Mouse (Mus musculus): ENCODE data around the gene Acox3. TPM values are rescaled to one million over a fixed set of nuclear protein-coding genes. Genes with fewer than 3 reads are reported as not detected.
A peak's percentile ranks its signal among the peaks of the same experiment; 100 is the strongest.

The Acox3 gene
- polyA plus RNA-seq, 1 experiment from 2014 or later, result 13.4 TPM

GRCm38 (mm10) chr5:35601526-35601925, 18.7 kb downstream of the Acox3 start:
- Histone ChIP-seq H3K9me3 (no peaks in the 10 kb centered on the region), H3K27ac (replicated peaks) (no peak overlapping the region), H3K9ac (no peak overlapping the region), H3K4me3 (no peak overlapping the region), H3K4me2 (no peak overlapping the region), H3K27me3 (no peaks in the 10 kb centered on the region), H3K4me1 (replicated peaks) (no peaks in the 10 kb centered on the region), H3K36me3 (peaks cover 24% of the 10 kb centered on the region)
- 94% methylated on average over 8 of the region's 8 CpGs for WGBS
- no peak for ATAC-seq (ENCODE audit: low FRiP score, low read depth)

- no peak overlapping the region for H3K4me3 ChIP-seq
- H3K4me1 ChIP-seq (replicated peaks), result peaks cover 16% of the 10 kb centered on the region
- H3K36me3 ChIP-seq, result peaks cover 3% of the 10 kb centered on the region; the same call in 1 of the 2 replicates
- 89% methylated on average over 7 of the region's 7 CpGs for WGBS
- H3K27ac ChIP-seq (replicated peaks), result no peak overlapping the region
- no peak overlapping the region for H3K4me2 ChIP-seq
- no peaks in the 10 kb centered on the region for H3K9me3 ChIP-seq
- no peak for ATAC-seq (ENCODE audit: low FRiP score, low read depth)
- H3K9ac ChIP-seq, result no peak overlapping the region
- no peaks in the 10 kb centered on the region for H3K27me3 ChIP-seq
Observed at GRCm38 (mm10) chr5:35605355-35605754, 22.5 kb downstream of the Acox3 start.

GRCm38 (mm10) chr5:35606800-35607199, 24.0 kb downstream of the Acox3 start:
- no peaks in the 10 kb centered on the region for H3K9me3 ChIP-seq
- H3K27ac ChIP-seq (replicated peaks), result no peak overlapping the region
- no peak overlapping the region for H3K9ac ChIP-seq
- WGBS, result 89% methylated on average over 7 of the region's 7 CpGs
- H3K4me1 ChIP-seq (replicated peaks), result peaks cover 16% of the 10 kb centered on the region
- no peaks in the 10 kb centered on the region for H3K27me3 ChIP-seq
- H3K4me2 ChIP-seq, result no peak overlapping the region
- no peak for ATAC-seq (ENCODE audit: low FRiP score, low read depth)
- no peak overlapping the region for H3K4me3 ChIP-seq
- peaks cover 3% of the 10 kb centered on the region; the same call in 1 of the 2 replicates for H3K36me3 ChIP-seq

GRCm38 (mm10) chr5:35607784-35608183, 24.9 kb downstream of the Acox3 start:
- Histone ChIP-seq H3K4me2 (no peak overlapping the region), H3K9ac (no peak overlapping the region), H3K27me3 (no peaks in the 10 kb centered on the region), H3K36me3 (no peaks in the 10 kb centered on the region), H3K27ac (replicated peaks) (no peak overlapping the region), H3K4me3 (no peak overlapping the region), H3K4me1 (replicated peaks) (peaks cover 16% of the 10 kb centered on the region), H3K9me3 (no peaks in the 10 kb centered on the region)
- ATAC-seq (ENCODE audit: low FRiP score, low read depth), result no peak
- 70% methylated on average over 7 of the region's 7 CpGs for WGBS

- Histone ChIP-seq H3K9me3 (no peaks in the 10 kb centered on the region), H3K36me3 (no peaks in the 10 kb centered on the region), H3K4me2 (no peak overlapping the region), H3K4me3 (no peak overlapping the region), H3K27ac (replicated peaks) (no peak overlapping the region), H3K27me3 (no peaks in the 10 kb centered on the region), H3K4me1 (replicated peaks) (peaks cover 16% of the 10 kb centered on the region), H3K9ac (no peak overlapping the region)
- WGBS, result 84% methylated on average over 5 of the region's 5 CpGs
- no peak for ATAC-seq (ENCODE audit: low FRiP score, low read depth)
Observed at GRCm38 (mm10) chr5:35608559-35608958, 25.7 kb downstream of the Acox3 start.

- Histone ChIP-seq H3K9me3 (no peaks in the 10 kb centered on the region), H3K36me3 (no peaks in the 10 kb centered on the region), H3K4me1 (replicated peaks) (peaks cover 16% of the 10 kb centered on the region), H3K9ac (no peak overlapping the region), H3K27me3 (no peaks in the 10 kb centered on the region), H3K4me2 (no peak overlapping the region), H3K4me3 (no peak overlapping the region), H3K27ac (replicated peaks) (0 out of 2 replicates have a peak overlapping the region, but pooled peaks have one; percentile 9)
- 7% methylated on average over 12 of the region's 12 CpGs for WGBS
- 0 out of 2 replicates have a peak, but pooled peaks have one; percentile 57 for ATAC-seq (ENCODE audit: low FRiP score, low read depth)
Observed at GRCm38 (mm10) chr5:35609381-35609780, 26.5 kb downstream of the Acox3 start.

- no peaks in the 10 kb centered on the region for H3K9me3 ChIP-seq
- WGBS, result 63% methylated on average over 2 of the region's 2 CpGs
- no peak overlapping the region for H3K4me2 ChIP-seq
- no peaks in the 10 kb centered on the region for H3K36me3 ChIP-seq
- H3K27ac ChIP-seq (replicated peaks), result no peak overlapping the region
- no peak for ATAC-seq (ENCODE audit: low FRiP score, low read depth)
- no peak overlapping the region for H3K9ac ChIP-seq
- no peaks in the 10 kb centered on the region for H3K27me3 ChIP-seq
- H3K4me3 ChIP-seq, result no peak overlapping the region
- peaks cover 16% of the 10 kb centered on the region for H3K4me1 ChIP-seq (replicated peaks)
Observed at GRCm38 (mm10) chr5:35609971-35610370, 27.1 kb downstream of the Acox3 start.

GRCm38 (mm10) chr5:35610381-35610780, 27.5 kb downstream of the Acox3 start:
- WGBS, result 94% methylated on average over 7 of the region's 7 CpGs
- no peak overlapping the region for H3K4me3 ChIP-seq
- H3K9me3 ChIP-seq, result no peaks in the 10 kb centered on the region
- H3K4me1 ChIP-seq (replicated peaks), result peaks cover 16% of the 10 kb centered on the region
- H3K4me2 ChIP-seq, result no peak overlapping the region
- H3K27me3 ChIP-seq, result no peaks in the 10 kb centered on the region
- ATAC-seq (ENCODE audit: low FRiP score, low read depth), result no peak
- no peak overlapping the region for H3K9ac ChIP-seq
- H3K27ac ChIP-seq (replicated peaks), result no peak overlapping the region
- no peaks in the 10 kb centered on the region for H3K36me3 ChIP-seq

GRCm38 (mm10) chr5:35611170-35611569, 28.3 kb downstream of the Acox3 start:
- no peaks in the 10 kb centered on the region for H3K27me3 ChIP-seq
- ATAC-seq (ENCODE audit: low FRiP score, low read depth), result no peak
- H3K9me3 ChIP-seq, result no peaks in the 10 kb centered on the region
- WGBS, result 90% methylated on average over 9 of the region's 9 CpGs
- H3K9ac ChIP-seq, result no peak overlapping the region
- H3K4me1 ChIP-seq (replicated peaks), result peaks cover 16% of the 10 kb centered on the region
- H3K27ac ChIP-seq (replicated peaks), result no peak overlapping the region
- H3K4me3 ChIP-seq, result no peak overlapping the region
- no peaks in the 10 kb centered on the region for H3K36me3 ChIP-seq
- H3K4me2 ChIP-seq, result no peak overlapping the region

GRCm38 (mm10) chr5:35611900-35612299, 29.1 kb downstream of the Acox3 start:
- no peak overlapping the region for H3K4me2 ChIP-seq
- WGBS, result 84% methylated on average over 11 of the region's 11 CpGs
- no peak overlapping the region for H3K9ac ChIP-seq
- no peak overlapping the region for H3K4me3 ChIP-seq
- no peak for ATAC-seq (ENCODE audit: low FRiP score, low read depth)
- no peaks in the 10 kb centered on the region for H3K9me3 ChIP-seq
- H3K27me3 ChIP-seq, result no peaks in the 10 kb centered on the region
- H3K36me3 ChIP-seq, result no peaks in the 10 kb centered on the region
- H3K4me1 ChIP-seq (replicated peaks), result peaks cover 16% of the 10 kb centered on the region
- H3K27ac ChIP-seq (replicated peaks), result no peak overlapping the region

GRCm38 (mm10) chr5:35612722-35613121, 29.9 kb downstream of the Acox3 start:
- ATAC-seq (ENCODE audit: low FRiP score, low read depth), result no peak
- Histone ChIP-seq H3K4me3 (no peak overlapping the region), H3K9me3 (no peaks in the 10 kb centered on the region), H3K4me1 (replicated peaks) (peaks cover 16% of the 10 kb centered on the region), H3K27ac (replicated peaks) (no peak overlapping the region), H3K9ac (no peak overlapping the region), H3K27me3 (no peaks in the 10 kb centered on the region), H3K4me2 (no peak overlapping the region), H3K36me3 (no peaks in the 10 kb centered on the region)
- WGBS, result 89% methylated on average over 8 of the region's 8 CpGs

GRCm38 (mm10) chr5:35616943-35617342, 34.1 kb downstream of the Acox3 start:
- no peak for ATAC-seq (ENCODE audit: low FRiP score, low read depth)
- H3K27ac ChIP-seq (replicated peaks), result no peak overlapping the region
- no peak overlapping the region for H3K4me3 ChIP-seq
- no peaks in the 10 kb centered on the region for H3K27me3 ChIP-seq
- H3K4me1 ChIP-seq (replicated peaks), result no peaks in the 10 kb centered on the region
- no peak overlapping the region for H3K4me2 ChIP-seq
- H3K36me3 ChIP-seq, result no peaks in the 10 kb centered on the region
- no peak overlapping the region for H3K9ac ChIP-seq
- 57% methylated on average over 5 of the region's 5 CpGs for WGBS
- no peaks in the 10 kb centered on the region for H3K9me3 ChIP-seq

- ATAC-seq (ENCODE audit: low FRiP score, low read depth), result no peak
- H3K9me3 ChIP-seq, result no peaks in the 10 kb centered on the region
Observed at GRCm38 (mm10) chr5:35621114-35621513, 38.3 kb downstream of the Acox3 start.

More at GRCm38 (mm10) chr5:35621114-35621513, 38.3 kb downstream of the Acox3 start:
- H3K36me3 ChIP-seq, result no peaks in the 10 kb centered on the region
- WGBS, result 42% methylated on average over 4 of the region's 4 CpGs
- no peaks in the 10 kb centered on the region for H3K4me1 ChIP-seq (replicated peaks)
- H3K4me3 ChIP-seq, result no peak overlapping the region
- H3K27ac ChIP-seq (replicated peaks), result no peak overlapping the region
- no peaks in the 10 kb centered on the region for H3K27me3 ChIP-seq
- H3K9ac ChIP-seq, result no peak overlapping the region
- H3K4me2 ChIP-seq, result no peak overlapping the region
